In genomic region chr16:31663379-31664286, GRCm38 (mm10) we compare ENCODE assay signal across 7 mouse cellular contexts. TPM values are rescaled to one million over a fixed set of nuclear protein-coding genes. Genes with fewer than 3 reads are reported as not detected.
DNase-seq lines count a peak whose midpoint lies in the region; ATAC-seq lines count a peak whose summit lies in the region.

Gene Dlg1, plus strand, starts transcription at chr16:31663443.

- peak within 1 kb of the TSS; percentile 99 for H3K4me3 ChIP-seq in intestine, embryonic 15.5 days (replicated peaks)
- peak within 1 kb of the TSS; percentile 96 for H3K4me3 ChIP-seq in midbrain, embryonic 10.5 days

- H3K4me2 ChIP-seq in intestine, embryonic 15.5 days (replicated peaks) = peak within 1 kb of the TSS; percentile 67

- H3K27me3 ChIP-seq in intestine, embryonic 15.5 days (replicated peaks) = no peaks in the 10 kb centered on the region
- peaks cover 31% of the 10 kb centered on the region for H3K27me3 ChIP-seq in midbrain, embryonic 10.5 days (ENCODE audit: low read depth, poor library complexity, severe bottlenecking)

- peak within 1 kb of the TSS; percentile 94 for H3K27ac ChIP-seq in intestine, embryonic 15.5 days
- H3K27ac ChIP-seq in midbrain, embryonic 10.5 days (replicated peaks) = peak within 1 kb of the TSS; percentile 99

- no peaks in the 10 kb centered on the region for H3K36me3 ChIP-seq in intestine, embryonic 15.5 days
- H3K36me3 ChIP-seq in midbrain, embryonic 10.5 days = peaks cover 35% of the 10 kb centered on the region

- H3K4me1 ChIP-seq in intestine, embryonic 15.5 days (replicated peaks) = 0 out of 2 replicates have a peak, but pooled peaks cover 7% of the 10 kb centered on the region
- peaks cover 32% of the 10 kb centered on the region for H3K4me1 ChIP-seq in midbrain, embryonic 10.5 days

- ATAC-seq in intestine, embryonic 15.5 days = peak; percentile 98

- intact Hi-C loops in gastrocnemius, postnatal 36 days (cut with DNase I) = no loop called here
- intact Hi-C loops in left cerebral cortex, postnatal 25 days (cut with DNase I) = no loop called here

- peak within 1 kb of the TSS; percentile 94 for H3K9ac ChIP-seq in intestine, embryonic 15.5 days

- WGBS in intestine, embryonic 15.5 days = under 1% methylated on average over 63 of the region's 95 CpGs
- WGBS in midbrain, embryonic 10.5 days = under 1% methylated on average over 90 of the region's 95 CpGs

- DNase-seq in adrenal gland, adult 18-20 months (ENCODE audit: low spot score in 2 of 2) = peak; percentile 80 to 81
- DNase-seq in embryo, embryonic 11 days = peak; percentile 97
- peak; percentile 80 to 81 for DNase-seq in gastrocnemius, postnatal 36 days
- peak; percentile 78 to 79 for DNase-seq in left cerebral cortex, postnatal 25 days (ENCODE audit: low spot score in 2 of 2)
- DNase-seq in midbrain, embryonic 10.5 days (ENCODE audit: low spot score) = peak; percentile 95
- peak; percentile 78 for DNase-seq in right cerebral cortex, postnatal 4 days

- H3K9me3 ChIP-seq in intestine, embryonic 15.5 days = no peaks in the 10 kb centered on the region
- H3K9me3 ChIP-seq in midbrain, embryonic 10.5 days (replicated peaks) = no peaks in the 10 kb centered on the region

RNA-seq across cellular contexts. Expression of gene Dlg1, which starts in this region (rescaled TPM):
- 100 to 1,000 TPM in 1 of 2 experiments, 10 to 100 TPM in 1; 80.1 to 117 TPM for total RNA-seq in adrenal gland, adult 18-20 months (2021)
- 10 to 100 TPM; 38.3 to 39.9 TPM for total RNA-seq in gastrocnemius, postnatal 36 days (2021)
- 18.6 and 19.0 TPM in 2 replicates for polyA plus RNA-seq in intestine, embryonic 15.5 days (2015; fragmentation: Nextera tagmentation; extraction: Ambion mirVana)
- 100 to 1,000 TPM; 188 to 190 TPM for total RNA-seq in left cerebral cortex, postnatal 25 days (2021)
- polyA plus RNA-seq in midbrain, embryonic 10.5 days (2016; fragmentation: Nextera tagmentation; extraction: Ambion mirVana) = 20.0 and 20.3 TPM in 2 replicates

Comparison
In these comparisons a context has a peak if more than half of its experiments do, and no peak if none do; other contexts are left out.
1. Peak in every context shown above with its lines: DNase-seq, ATAC-seq, H3K4me3 ChIP-seq and H3K27ac ChIP-seq.